Mouse (Mus musculus) thymus, postnatal 4 days (tissue): ENCODE measurements around the gene Fbln2.
"Not testable (repeated sequence)": the region's sequence is repeated elsewhere in the genome, so short reads cannot be mapped to it uniquely, and the experiment has no call there.

Experiments
- DNase-seq: peaks from one replicate; pipeline ENCODE4 v3.0.0; 2021

Gene Fbln2

GRCm38 (mm10) chr6:91212155-91212554 is at the start of gene Fbln2:
TSS of gene Fbln2 (plus strand) at chr6:91212455.
- not testable (repeated sequence) for DNase-seq

- no peak for DNase-seq
Measured at GRCm38 (mm10) chr6:91163195-91163911, 48.9 kb upstream of the Fbln2 start.

- no peak for DNase-seq
Measured at GRCm38 (mm10) chr6:91164584-91164983, 47.7 kb upstream of the Fbln2 start.

GRCm38 (mm10) chr6:91165210-91165609 is 47.0 kb upstream of the Fbln2 start:
- DNase-seq = peak; percentile 84

- DNase-seq = no peak
Measured at GRCm38 (mm10) chr6:91167828-91168227, 44.4 kb upstream of the Fbln2 start.

GRCm38 (mm10) chr6:91169129-91169528 is 43.1 kb upstream of the Fbln2 start:
- DNase-seq = no peak

GRCm38 (mm10) chr6:91171396-91171895 is 40.8 kb upstream of the Fbln2 start:
- no peak for DNase-seq

- DNase-seq = no peak
Measured at GRCm38 (mm10) chr6:91172381-91172780, 39.9 kb upstream of the Fbln2 start.

GRCm38 (mm10) chr6:91173221-91173880 is 38.9 kb upstream of the Fbln2 start:
- peak; percentile 47 for DNase-seq

- no peak for DNase-seq
Measured at GRCm38 (mm10) chr6:91174211-91174610, 38.0 kb upstream of the Fbln2 start.

- DNase-seq = no peak
Measured at GRCm38 (mm10) chr6:91180767-91181171, 31.5 kb upstream of the Fbln2 start.

- no peak for DNase-seq
Measured at GRCm38 (mm10) chr6:91181320-91181719, 30.9 kb upstream of the Fbln2 start.

GRCm38 (mm10) chr6:91182075-91182490 is 30.2 kb upstream of the Fbln2 start:
- no peak for DNase-seq

GRCm38 (mm10) chr6:91183041-91183440 is 29.2 kb upstream of the Fbln2 start:
- no peak for DNase-seq

GRCm38 (mm10) chr6:91183980-91184379 is 28.3 kb upstream of the Fbln2 start:
- no peak for DNase-seq

GRCm38 (mm10) chr6:91184776-91185175 is 27.5 kb upstream of the Fbln2 start:
- no peak for DNase-seq

GRCm38 (mm10) chr6:91185502-91185901 is 26.8 kb upstream of the Fbln2 start:
- DNase-seq = no peak

GRCm38 (mm10) chr6:91186161-91186931 is 25.9 kb upstream of the Fbln2 start:
- DNase-seq = peak; percentile 57

GRCm38 (mm10) chr6:91186934-91187333 is 25.3 kb upstream of the Fbln2 start:
- no peak for DNase-seq

GRCm38 (mm10) chr6:91187871-91188270 is 24.4 kb upstream of the Fbln2 start:
- DNase-seq = no peak

- no peak for DNase-seq
Measured at GRCm38 (mm10) chr6:91189971-91190370, 22.3 kb upstream of the Fbln2 start.

GRCm38 (mm10) chr6:91191465-91191864 is 20.8 kb upstream of the Fbln2 start:
- DNase-seq = no peak

GRCm38 (mm10) chr6:91192421-91192820 is 19.8 kb upstream of the Fbln2 start:
- no peak for DNase-seq
